ENCODE assay signal across 8 mouse cellular contexts in the genomic region with DNA sequence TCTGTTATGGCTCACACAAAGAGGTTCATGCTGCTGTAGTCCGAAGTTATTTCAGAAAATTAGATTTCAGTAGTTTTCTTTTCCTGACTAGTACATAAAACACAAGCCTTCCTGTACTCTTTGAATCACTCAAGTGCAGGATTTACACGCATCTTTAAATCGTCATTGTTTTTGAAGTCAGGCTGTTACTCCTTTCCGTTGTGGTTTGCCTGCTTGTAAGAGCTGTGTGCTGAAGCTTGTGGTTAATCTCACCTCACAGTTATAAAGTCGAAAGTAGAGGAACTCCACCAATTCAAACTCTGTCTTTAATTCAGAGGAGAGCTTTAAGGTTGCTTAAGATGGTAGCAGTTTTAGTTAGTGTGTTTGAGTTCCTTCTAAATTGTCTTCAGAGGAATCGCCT.
DNase-seq lines count a peak whose midpoint lies in the region; ATAC-seq lines count a peak whose summit lies in the region.

No protein-coding gene starts in this region.

- ATAC-seq in embryonic facial prominence, embryonic 15.5 days (ENCODE audit: insufficient number of reproducible peaks, low FRiP score, low TSS enrichment, low read depth) = no peak
- ATAC-seq in limb, embryonic 12.5 days (ENCODE audit: insufficient number of reproducible peaks, insufficient read depth, low FRiP score, low TSS enrichment, low read depth) = no peak

- H3K36me3 ChIP-seq in embryonic facial prominence, embryonic 15.5 days = no peaks in the 10 kb centered on the region
- no peaks in the 10 kb centered on the region for H3K36me3 ChIP-seq in limb, embryonic 12.5 days

- H3K4me1 ChIP-seq in embryonic facial prominence, embryonic 15.5 days = peaks cover 6% of the 10 kb centered on the region; the same call in 1 of the 2 replicates
- H3K4me1 ChIP-seq in limb, embryonic 12.5 days (replicated peaks) = peaks cover 9% of the 10 kb centered on the region; the same call in 1 of the 2 replicates

- H3K4me2 ChIP-seq in embryonic facial prominence, embryonic 15.5 days (replicated peaks) = peak overlapping the region; percentile 72
- H3K4me2 ChIP-seq in limb, embryonic 12.5 days = peak overlapping the region; percentile 81

- H3K27ac ChIP-seq in embryonic facial prominence, embryonic 15.5 days (replicated peaks) = no peak overlapping the region
- no peak overlapping the region for H3K27ac ChIP-seq in limb, embryonic 12.5 days

- 33% methylated on average over 6 of the region's 6 CpGs for WGBS in embryonic facial prominence, embryonic 15.5 days
- 22% methylated on average over 6 of the region's 6 CpGs for WGBS in limb, embryonic 12.5 days

- no peak overlapping the region for H3K9ac ChIP-seq in embryonic facial prominence, embryonic 15.5 days
- H3K9ac ChIP-seq in limb, embryonic 12.5 days (replicated peaks) = 0 out of 2 replicates have a peak overlapping the region, but pooled peaks have one; percentile 61

- no peaks in the 10 kb centered on the region for H3K9me3 ChIP-seq in embryonic facial prominence, embryonic 15.5 days (replicated peaks)
- H3K9me3 ChIP-seq in limb, embryonic 12.5 days = no peaks in the 10 kb centered on the region

- peak; percentile 69 to 73 for DNase-seq in spleen, postnatal 36 days (ENCODE audit: low spot score in 2 of 2)
- DNase-seq in spleen, adult 18-20 months = no peak
- DNase-seq in natural killer cell, adult 2 months (ENCODE audit: low spot score in 2 of 2) = peak; percentile 53 to 64
- no peak for DNase-seq in cerebellum, adult 11 months
- DNase-seq in embryo, embryonic 10 days (ENCODE audit: low spot score) = no peak
- no peak for DNase-seq in cerebellum, postnatal 4 days (ENCODE audit: low spot score in 2 of 2)

- H3K27me3 ChIP-seq in embryonic facial prominence, embryonic 15.5 days = no peaks in the 10 kb centered on the region
- no peaks in the 10 kb centered on the region for H3K27me3 ChIP-seq in limb, embryonic 12.5 days

- peak overlapping the region; percentile 61 for H3K4me3 ChIP-seq in embryonic facial prominence, embryonic 15.5 days (replicated peaks)
- H3K4me3 ChIP-seq in limb, embryonic 12.5 days (replicated peaks) = peak overlapping the region; percentile 64

Comparison
In these comparisons a context has a peak if more than half of its experiments do, and no peak if none do; other contexts are left out.
1. DNase-seq: peak in spleen, postnatal 36 days (2 of 2) and natural killer cell, adult 2 months (2 of 2); none in spleen, adult 18-20 months (0 of 2), cerebellum, adult 11 months (single experiment), embryo, embryonic 10 days (single experiment) and cerebellum, postnatal 4 days (0 of 2).